ENCODE assay signal across 19 mouse cellular contexts in genomic region chr11:78279586-78279985, GRCm38 (mm10). TPM values are rescaled to one million over a fixed set of nuclear protein-coding genes. Genes with fewer than 3 reads are reported as not detected.
DNase-seq lines count a peak whose midpoint lies in the region; ATAC-seq and TF ChIP-seq lines count a peak whose summit lies in the region.
"Had no signal": no experiment of that assay in that cellular context is flagged by ENCODE, and none has a peak within 500 bp of the region (broad histone marks: within the 10 kb centered on the region; RNA-seq: fewer than 3 reads in every experiment).

No protein-coding gene starts in this region.

- no peak overlapping the region for H3K4me3 ChIP-seq in hindbrain, postnatal 0 days (ENCODE audit: low read length)
- no peak overlapping the region for H3K4me3 ChIP-seq in hindbrain, embryonic 16.5 days (ENCODE audit: low read length)
- H3K4me3 ChIP-seq in midbrain, postnatal 0 days (ENCODE audit: low read depth, low read length): no peak overlapping the region
- H3K4me3 ChIP-seq in midbrain, embryonic 15.5 days: no peak overlapping the region
- H3K4me3 ChIP-seq: embryonic facial prominence, embryonic 13.5 days; forebrain, embryonic 12.5 days; heart, embryonic 13.5 days; hindbrain, embryonic 12.5 days had no signal

- no peak overlapping the region for H3K27ac ChIP-seq in hindbrain, postnatal 0 days
- no peak overlapping the region for H3K27ac ChIP-seq in hindbrain, embryonic 16.5 days (ENCODE audit: low read depth, low read length)
- H3K27ac ChIP-seq in midbrain, postnatal 0 days (ENCODE audit: low read depth, low read length): no peak overlapping the region
- no peak overlapping the region for H3K27ac ChIP-seq in midbrain, embryonic 15.5 days
- H3K27ac ChIP-seq: embryonic facial prominence, embryonic 13.5 days; forebrain, embryonic 12.5 days; heart, embryonic 13.5 days; hindbrain, embryonic 12.5 days had no signal

- H3K9ac ChIP-seq in hindbrain, postnatal 0 days (replicated peaks; ENCODE audit: low read length): no peak overlapping the region
- no peak overlapping the region for H3K9ac ChIP-seq in hindbrain, embryonic 16.5 days (ENCODE audit: low read depth, low read length)
- H3K9ac ChIP-seq in midbrain, postnatal 0 days (replicated peaks; ENCODE audit: low read length, poor library complexity, severe bottlenecking): no peak overlapping the region
- H3K9ac ChIP-seq in midbrain, embryonic 15.5 days: no peak overlapping the region
- H3K9ac ChIP-seq: embryonic facial prominence, embryonic 13.5 days; forebrain, embryonic 12.5 days; forebrain, postnatal 0 days; heart, embryonic 13.5 days; hindbrain, embryonic 12.5 days had no signal

- no peaks in the 10 kb centered on the region for H3K9me3 ChIP-seq in hindbrain, postnatal 0 days (ENCODE audit: low read length)
- H3K9me3 ChIP-seq in hindbrain, embryonic 16.5 days (ENCODE audit: control insufficient read depth, low read length): no peaks in the 10 kb centered on the region
- no peaks in the 10 kb centered on the region for H3K9me3 ChIP-seq in midbrain, postnatal 0 days (ENCODE audit: low read length)
- H3K9me3 ChIP-seq in midbrain, embryonic 15.5 days: no peaks in the 10 kb centered on the region
- H3K9me3 ChIP-seq: embryonic facial prominence, embryonic 13.5 days; forebrain, embryonic 12.5 days; heart, embryonic 13.5 days; hindbrain, embryonic 12.5 days had no signal

- WGBS in hindbrain, postnatal 0 days: 73% methylated on average over 4 of the region's 4 CpGs
- WGBS in hindbrain, embryonic 16.5 days: 88% methylated on average over 4 of the region's 4 CpGs
- 61% methylated on average over 4 of the region's 4 CpGs for WGBS in midbrain, postnatal 0 days
- WGBS in midbrain, embryonic 15.5 days: 87% methylated on average over 4 of the region's 4 CpGs

- no peak overlapping the region for H3K4me2 ChIP-seq in hindbrain, postnatal 0 days (ENCODE audit: low read depth, low read length)
- H3K4me2 ChIP-seq in hindbrain, embryonic 16.5 days (ENCODE audit: low read length): no peak overlapping the region
- H3K4me2 ChIP-seq in midbrain, postnatal 0 days (ENCODE audit: low read depth, low read length, poor library complexity, severe bottlenecking): no peak overlapping the region
- H3K4me2 ChIP-seq in midbrain, embryonic 15.5 days: no peak overlapping the region
- H3K4me2 ChIP-seq: embryonic facial prominence, embryonic 13.5 days; forebrain, embryonic 12.5 days; heart, embryonic 13.5 days; hindbrain, embryonic 12.5 days had no signal

- peaks cover 80% of the 10 kb centered on the region for H3K36me3 ChIP-seq in hindbrain, postnatal 0 days (ENCODE audit: insufficient read depth, low read length)
- peaks cover 64% of the 10 kb centered on the region for H3K36me3 ChIP-seq in hindbrain, embryonic 16.5 days (ENCODE audit: control insufficient read depth, insufficient read depth, low read length)
- peaks cover 71% of the 10 kb centered on the region for H3K36me3 ChIP-seq in midbrain, postnatal 0 days (ENCODE audit: insufficient read depth, low read length)
- peaks cover 89% of the 10 kb centered on the region for H3K36me3 ChIP-seq in midbrain, embryonic 15.5 days (replicated peaks)

- H3K27me3 ChIP-seq in hindbrain, postnatal 0 days (ENCODE audit: insufficient read depth, low read length): no peaks in the 10 kb centered on the region
- H3K27me3 ChIP-seq in hindbrain, embryonic 16.5 days (replicated peaks; ENCODE audit: control insufficient read depth, insufficient read depth, low read length): no peaks in the 10 kb centered on the region
- H3K27me3 ChIP-seq in midbrain, postnatal 0 days (ENCODE audit: insufficient read depth, low read length): no peaks in the 10 kb centered on the region
- no peaks in the 10 kb centered on the region for H3K27me3 ChIP-seq in midbrain, embryonic 15.5 days (replicated peaks)
- H3K27me3 ChIP-seq: CH12.LX; embryonic facial prominence, embryonic 13.5 days; forebrain, embryonic 12.5 days; heart, embryonic 13.5 days; hindbrain, embryonic 12.5 days had no signal

- DNase-seq in hindbrain, postnatal 0 days (ENCODE audit: low spot score): peak; percentile 10
- peak; percentile 40 for DNase-seq in midbrain, postnatal 0 days (ENCODE audit: low spot score)
- peak; percentile 73 for DNase-seq in layer of hippocampus, adult 9-11 months
- DNase-seq in lung, postnatal 14 days: no peak
- DNase-seq: adrenal gland, adult 2 months; adrenal gland, postnatal 25 days; cerebellum, adult 11 months; cerebellum, adult 8-10 months; cerebellum, postnatal 25 days; forebrain, postnatal 0 days; gastrocnemius, postnatal 36 days; heart, postnatal 36 days had no signal

- no peaks in the 10 kb centered on the region for H3K4me1 ChIP-seq in hindbrain, postnatal 0 days (ENCODE audit: insufficient read depth, low read length)
- no peaks in the 10 kb centered on the region for H3K4me1 ChIP-seq in hindbrain, embryonic 16.5 days (ENCODE audit: control insufficient read depth, insufficient read depth, low read depth, low read length)
- no peaks in the 10 kb centered on the region for H3K4me1 ChIP-seq in midbrain, postnatal 0 days (ENCODE audit: insufficient read depth, low read length)
- H3K4me1 ChIP-seq in midbrain, embryonic 15.5 days: no peaks in the 10 kb centered on the region
- H3K4me1 ChIP-seq: embryonic facial prominence, embryonic 13.5 days; forebrain, embryonic 12.5 days; heart, embryonic 13.5 days; hindbrain, embryonic 12.5 days had no signal

- no peak for ATAC-seq in hindbrain, postnatal 0 days
- ATAC-seq in hindbrain, embryonic 16.5 days: no peak
- no peak for ATAC-seq in midbrain, postnatal 0 days (ENCODE audit: low FRiP score)
- ATAC-seq in midbrain, embryonic 15.5 days (replicated peaks): no peak
- ATAC-seq: forebrain, postnatal 0 days had no signal

- no peak for TF ChIP-seq CTCF in hindbrain, postnatal 0 days (IDR thresholded peaks at IDR 0.05; ENCODE audit: low read depth)
- no peak for TF ChIP-seq CTCF in midbrain, postnatal 0 days (IDR thresholded peaks at IDR 0.05)

RNA-seq across cellular contexts. Expression of gene BC030499, which starts 11.1 kb away (rescaled TPM):
- total RNA-seq in hindbrain, postnatal 0 days (2014; rRNA removed): 0.10 TPM in 1 of 2 replicates, not detected in the other
- polyA plus RNA-seq in hindbrain, postnatal 0 days (2015; fragmentation: Nextera tagmentation; extraction: Ambion mirVana): 0.15 TPM in 1 of 2 replicates, not detected in the other
- 0.16 and 0.40 TPM in 2 replicates for polyA plus RNA-seq in hindbrain, embryonic 16.5 days (2015; fragmentation: Nextera tagmentation; extraction: Ambion mirVana)
- 0.22 and 0.38 TPM in 2 replicates for total RNA-seq in midbrain, postnatal 0 days (2014; rRNA removed)
- polyA plus RNA-seq in midbrain, postnatal 0 days (2015; fragmentation: Nextera tagmentation; extraction: Ambion mirVana): 0.12 TPM in 1 of 2 replicates, not detected in the other
- 0.11 and 0.28 TPM in 2 replicates for polyA plus RNA-seq in midbrain, embryonic 15.5 days (2015; fragmentation: Nextera tagmentation; extraction: Ambion mirVana)
- polyA plus RNA-seq: forebrain, postnatal 0 days had no signal

RNA-seq across cellular contexts. Expression of gene 2610507B11Rik, which starts 18.0 kb away (rescaled TPM):
- total RNA-seq in hindbrain, postnatal 0 days (2014; rRNA removed): 86.2 and 93.6 TPM in 2 replicates
- polyA plus RNA-seq in hindbrain, postnatal 0 days (2015; fragmentation: Nextera tagmentation; extraction: Ambion mirVana): 78.2 and 79.0 TPM in 2 replicates
- 55.1 and 57.4 TPM in 2 replicates for polyA plus RNA-seq in hindbrain, embryonic 16.5 days (2015; fragmentation: Nextera tagmentation; extraction: Ambion mirVana)
- total RNA-seq in midbrain, postnatal 0 days (2014; rRNA removed): 71.1 and 71.4 TPM in 2 replicates
- polyA plus RNA-seq in midbrain, postnatal 0 days (2015; fragmentation: Nextera tagmentation; extraction: Ambion mirVana): 40.8 and 49.2 TPM in 2 replicates
- 55.0 and 62.3 TPM in 2 replicates for polyA plus RNA-seq in midbrain, embryonic 15.5 days (2015; fragmentation: Nextera tagmentation; extraction: Ambion mirVana)

RNA-seq across cellular contexts. Expression of gene Spag5, which starts 21.7 kb away (rescaled TPM):
- 26.7 and 31.4 TPM in 2 replicates for total RNA-seq in hindbrain, postnatal 0 days (2014; rRNA removed)
- polyA plus RNA-seq in hindbrain, postnatal 0 days (2015; fragmentation: Nextera tagmentation; extraction: Ambion mirVana): 9.1 and 9.9 TPM in 2 replicates
- 10.5 and 11.2 TPM in 2 replicates for polyA plus RNA-seq in hindbrain, embryonic 16.5 days (2015; fragmentation: Nextera tagmentation; extraction: Ambion mirVana)
- total RNA-seq in midbrain, postnatal 0 days (2014; rRNA removed): 3.1 and 3.6 TPM in 2 replicates
- 2.2 and 2.4 TPM in 2 replicates for polyA plus RNA-seq in midbrain, postnatal 0 days (2015; fragmentation: Nextera tagmentation; extraction: Ambion mirVana)
- 6.9 and 9.6 TPM in 2 replicates for polyA plus RNA-seq in midbrain, embryonic 15.5 days (2015; fragmentation: Nextera tagmentation; extraction: Ambion mirVana)

RNA-seq across cellular contexts. Expression of gene Supt6, which starts 33.8 kb away (rescaled TPM):
- 34.2 and 36.0 TPM in 2 replicates for total RNA-seq in hindbrain, postnatal 0 days (2014; rRNA removed)
- 17.1 and 19.0 TPM in 2 replicates for polyA plus RNA-seq in hindbrain, postnatal 0 days (2015; fragmentation: Nextera tagmentation; extraction: Ambion mirVana)
- 21.5 and 27.3 TPM in 2 replicates for polyA plus RNA-seq in hindbrain, embryonic 16.5 days (2015; fragmentation: Nextera tagmentation; extraction: Ambion mirVana)
- total RNA-seq in midbrain, postnatal 0 days (2014; rRNA removed): 37.4 and 37.6 TPM in 2 replicates
- 19.0 and 19.4 TPM in 2 replicates for polyA plus RNA-seq in midbrain, postnatal 0 days (2015; fragmentation: Nextera tagmentation; extraction: Ambion mirVana)
- polyA plus RNA-seq in midbrain, embryonic 15.5 days (2015; fragmentation: Nextera tagmentation; extraction: Ambion mirVana): 30.0 and 31.7 TPM in 2 replicates

RNA-seq across cellular contexts. Expression of gene Sdf2, which starts 34.0 kb away (rescaled TPM):
- 77.1 and 112 TPM in 2 replicates for total RNA-seq in hindbrain, postnatal 0 days (2014; rRNA removed)
- polyA plus RNA-seq in hindbrain, postnatal 0 days (2015; fragmentation: Nextera tagmentation; extraction: Ambion mirVana): 107 and 113 TPM in 2 replicates
- 99.8 and 110 TPM in 2 replicates for polyA plus RNA-seq in hindbrain, embryonic 16.5 days (2015; fragmentation: Nextera tagmentation; extraction: Ambion mirVana)
- 76.3 and 106 TPM in 2 replicates for total RNA-seq in midbrain, postnatal 0 days (2014; rRNA removed)
- polyA plus RNA-seq in midbrain, postnatal 0 days (2015; fragmentation: Nextera tagmentation; extraction: Ambion mirVana): 114 and 115 TPM in 2 replicates
- polyA plus RNA-seq in midbrain, embryonic 15.5 days (2015; fragmentation: Nextera tagmentation; extraction: Ambion mirVana): 90.0 and 93.6 TPM in 2 replicates
